Mouse (Mus musculus) frontal cortex, postnatal 10 days (tissue): ENCODE results near the gene Tor1aip1.
A peak's percentile ranks its signal among the peaks of the same experiment; 100 is the strongest.
"Not testable (repeated sequence)": the region's sequence is repeated elsewhere in the genome, so short reads cannot be mapped to it uniquely, and the experiment has no call there.

Source experiments
- DNase-seq, 2 experiments: peaks; one replicate each; pipeline ENCODE4 v3.0.0; 2022; ENCODE audit warnings: low spot score in 2 of 2, mixed read lengths in 1 of 2

The Tor1aip1 gene

DNA sequence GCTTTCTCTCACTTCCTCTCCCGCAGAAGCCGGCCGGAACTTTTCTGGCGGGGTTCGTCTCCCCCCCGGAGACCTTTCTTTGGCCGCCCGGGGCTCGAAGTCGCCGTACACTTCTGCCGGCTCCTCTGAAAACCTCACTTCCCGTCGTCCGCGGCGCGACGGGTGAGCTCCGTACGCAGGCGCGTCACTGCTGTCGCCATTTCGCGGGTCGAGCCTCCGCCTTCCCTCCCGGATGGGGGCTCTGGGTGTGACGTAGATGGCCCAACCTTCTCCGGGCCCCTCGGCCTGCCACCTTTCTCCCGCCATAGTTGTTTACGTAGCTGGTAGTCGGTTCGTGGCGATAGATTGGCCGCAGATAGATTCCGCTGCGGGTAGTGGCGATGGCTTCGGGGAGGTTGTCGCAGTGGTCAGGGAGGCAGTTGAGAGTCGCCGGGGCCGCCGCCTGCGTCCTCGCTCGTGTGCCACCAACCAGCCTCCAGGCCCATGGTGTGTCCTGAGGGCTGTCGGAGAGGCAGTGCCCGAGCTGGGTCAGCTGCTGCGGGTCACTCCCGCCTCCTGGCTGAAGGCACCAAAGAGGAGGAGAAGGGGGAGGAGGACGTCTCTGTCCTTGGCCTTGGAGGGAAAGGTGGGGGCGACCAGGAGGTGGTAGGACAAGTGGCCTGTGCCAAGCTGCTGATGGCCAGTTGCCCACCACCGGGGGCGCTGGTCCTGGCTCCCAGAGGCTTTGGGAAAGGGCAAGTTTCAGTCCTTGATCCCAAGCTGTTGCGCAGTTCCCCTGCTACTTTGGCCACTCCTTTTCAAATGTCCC lies at the start of gene Tor1aip1:
TSS of gene Tor1aip1 (minus strand) at position 551 of the 808 bp plus-strand sequence.
- DNase-seq: peak; percentile 96 to 98

DNA sequence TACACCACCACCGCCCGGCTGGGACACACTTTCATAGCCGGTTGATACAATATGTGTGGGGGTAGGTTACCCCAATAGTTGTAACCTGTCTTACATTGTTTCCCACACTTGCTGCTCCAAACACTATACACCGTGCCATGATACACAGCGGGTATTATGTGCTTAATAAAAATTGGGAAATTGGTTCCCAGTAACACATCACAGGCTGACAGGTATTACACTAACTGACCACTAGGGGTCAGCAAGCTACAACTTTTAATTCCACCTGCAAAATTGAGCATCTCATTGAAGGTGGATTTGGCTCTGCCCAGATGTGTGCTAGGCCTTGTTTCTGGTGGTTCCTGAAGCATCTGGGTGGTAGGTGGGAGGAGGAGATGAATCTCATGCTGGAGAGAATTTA lies 49.5 kb upstream of the Tor1aip1 start:
- peak in 1 of 2 experiments; percentile 28 for DNase-seq

DNA sequence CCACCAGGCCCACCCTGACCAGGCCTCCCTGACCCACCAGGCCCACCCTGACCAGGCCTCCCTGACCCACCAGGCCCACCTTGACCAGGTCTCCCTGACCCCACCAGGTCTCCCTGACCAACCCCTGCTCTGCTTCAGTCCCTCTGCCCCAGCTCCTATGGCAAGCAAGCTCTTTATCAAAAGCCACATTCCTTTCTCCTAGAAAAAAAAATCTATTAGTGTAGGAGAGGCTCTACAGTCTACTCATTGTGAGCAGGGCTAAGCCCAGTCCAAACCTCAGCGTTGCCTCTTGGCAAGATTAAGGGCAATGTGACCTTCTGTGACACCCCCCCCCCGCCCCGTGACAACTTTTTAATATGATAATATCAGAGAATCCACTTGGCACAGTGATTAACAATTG lies 48.3 kb upstream of the Tor1aip1 start:
- DNase-seq: no peak

DNA sequence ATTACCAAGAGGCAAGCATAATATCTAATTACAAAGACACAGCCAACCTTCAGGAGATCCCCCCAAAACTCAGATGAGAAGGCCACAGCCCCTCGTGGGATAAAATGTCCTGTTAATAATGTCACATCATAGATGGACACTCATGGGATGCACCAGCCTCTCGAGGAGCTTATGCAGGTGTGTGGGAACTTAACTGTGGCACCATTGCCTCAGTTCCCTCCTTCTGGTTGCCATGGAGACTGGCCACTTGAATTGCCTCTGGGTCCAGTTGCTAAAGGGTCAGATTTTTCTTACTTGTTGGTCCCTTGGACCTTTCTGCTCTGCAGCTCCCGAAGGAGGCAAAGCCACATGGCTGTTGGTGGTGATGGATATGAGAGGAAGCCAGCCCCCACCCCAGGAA lies 41.4 kb upstream of the Tor1aip1 start:
- DNase-seq: no peak

DNA sequence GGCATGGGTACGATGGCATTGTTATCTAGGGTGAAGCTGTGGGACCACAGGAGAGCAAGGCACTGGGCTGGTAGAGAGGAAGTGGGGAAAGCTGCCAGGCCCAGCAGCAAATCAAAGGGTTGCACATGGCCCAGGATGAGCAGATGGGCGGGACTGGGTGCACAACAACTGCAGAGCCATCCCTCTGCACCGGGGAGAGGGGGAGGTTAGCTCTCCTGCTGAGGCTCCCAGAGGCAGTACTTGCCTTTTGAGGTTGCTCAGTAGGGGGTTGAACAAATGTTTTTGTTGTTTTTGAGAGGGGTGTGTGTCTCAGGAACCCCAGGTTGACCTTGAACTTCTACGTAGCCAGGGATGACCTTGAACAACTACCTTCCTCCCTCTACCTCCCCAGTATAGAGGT lies 40.2 kb upstream of the Tor1aip1 start:
- no peak for DNase-seq

DNA sequence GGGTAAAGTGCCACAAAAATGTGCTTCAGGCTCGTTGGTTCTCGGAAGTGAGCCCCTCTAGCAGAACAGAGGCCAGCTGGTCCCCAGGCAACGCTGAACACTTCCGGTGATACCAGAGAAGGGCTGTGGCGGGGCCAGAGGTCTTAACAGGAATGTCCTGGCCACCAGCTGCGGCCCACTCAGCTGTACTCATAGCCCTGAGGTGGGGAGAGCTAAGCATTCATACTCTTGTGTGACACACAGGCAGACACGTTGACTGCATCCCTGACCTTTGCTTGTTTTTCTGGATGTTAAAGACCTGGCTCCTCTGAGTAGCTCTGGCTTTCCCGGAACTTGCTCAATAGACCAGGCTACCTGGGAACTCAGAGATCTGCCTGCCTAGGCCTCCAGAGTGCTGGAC lies 38.3 kb upstream of the Tor1aip1 start:
- no peak for DNase-seq

DNA sequence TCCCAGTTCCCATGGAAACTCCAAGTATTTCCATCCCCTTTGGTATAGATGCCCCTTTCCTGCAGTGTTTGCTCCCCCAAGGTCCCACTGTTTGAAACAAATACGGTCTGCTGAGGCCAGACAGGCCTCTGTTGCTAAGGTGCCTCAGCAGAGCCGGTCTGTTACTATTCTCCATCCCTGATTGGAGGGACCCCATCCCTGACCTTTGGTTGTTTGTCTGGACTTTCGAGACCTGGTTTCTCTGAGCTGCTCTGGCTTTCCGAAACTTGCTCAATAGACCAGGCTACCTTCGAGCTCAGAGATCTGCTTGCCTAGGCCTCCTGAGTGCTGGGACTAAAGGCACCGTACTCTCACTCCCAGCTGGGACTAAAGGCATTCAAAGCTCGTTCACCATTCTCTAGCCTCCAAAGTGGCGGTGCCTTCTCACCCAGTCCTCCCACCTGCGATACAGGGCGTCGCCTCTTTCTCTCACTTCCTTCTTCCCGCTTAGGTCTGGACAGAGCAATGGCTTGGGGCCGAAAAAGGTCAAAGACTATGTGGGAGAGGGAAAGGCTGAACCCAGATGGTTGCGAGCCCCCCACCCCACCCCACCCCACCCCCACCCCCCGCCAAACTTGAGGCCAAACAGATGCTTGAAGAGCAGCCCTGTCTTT lies 37.0 kb upstream of the Tor1aip1 start:
- no peak for DNase-seq

DNA sequence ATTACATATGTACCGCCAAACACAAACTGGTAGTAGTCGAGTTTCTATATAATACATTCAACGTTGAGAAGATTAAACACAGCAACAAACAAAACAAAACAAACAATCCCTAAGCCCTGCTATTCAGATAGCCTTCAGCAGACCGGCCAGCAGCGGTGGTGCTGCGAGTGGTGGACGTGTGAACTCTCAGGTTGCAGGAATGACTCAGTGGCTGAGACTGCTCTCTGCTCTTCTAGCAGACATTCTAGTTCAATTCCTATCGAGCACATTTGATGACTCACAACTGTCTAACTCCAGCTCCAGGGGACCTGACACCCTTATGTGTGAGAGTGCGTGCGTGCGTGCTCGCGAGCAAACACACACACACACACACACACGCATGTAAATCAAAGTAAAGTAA lies 33.8 kb upstream of the Tor1aip1 start:
- DNase-seq: no peak

DNA sequence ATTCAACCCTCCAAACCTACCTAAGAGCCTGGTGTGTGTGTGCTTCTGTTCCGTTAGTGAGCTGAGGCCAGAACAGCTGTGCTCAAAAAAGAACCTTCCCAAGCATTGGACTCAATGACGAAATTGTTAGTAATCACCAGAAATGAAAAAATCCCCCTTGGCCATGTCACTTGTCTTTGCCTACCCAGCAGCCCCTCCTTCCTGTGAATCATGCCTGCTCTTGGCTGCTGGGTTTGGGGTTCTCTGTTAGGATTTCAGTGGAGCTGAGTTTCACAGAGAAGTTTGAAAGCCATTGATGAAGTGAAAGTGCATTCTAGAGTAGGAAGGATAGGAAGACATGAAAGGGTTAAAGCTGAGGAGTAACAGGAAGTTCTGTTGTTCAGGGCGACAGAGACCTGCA lies 29.9 kb upstream of the Tor1aip1 start:
- DNase-seq: no peak

DNA sequence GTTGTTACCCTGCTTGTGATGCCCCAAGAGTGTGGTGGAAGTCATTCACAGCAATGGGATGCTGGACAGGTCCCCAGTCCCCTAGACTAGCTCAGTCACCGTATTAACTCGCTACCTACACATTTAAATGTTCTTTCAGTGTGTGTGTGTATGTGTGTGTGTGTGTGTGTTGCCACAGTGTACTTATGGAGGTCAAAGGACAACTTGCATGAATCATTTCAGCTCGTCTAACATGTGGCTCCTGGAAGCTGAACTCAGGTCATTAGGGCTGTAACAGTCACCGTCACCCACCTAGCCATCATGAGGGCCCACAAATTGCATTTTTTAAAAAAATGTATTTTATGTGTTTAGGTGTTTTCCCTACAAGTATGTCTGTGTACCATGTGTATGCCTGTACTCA lies 25.9 kb upstream of the Tor1aip1 start:
- no peak for DNase-seq

DNA sequence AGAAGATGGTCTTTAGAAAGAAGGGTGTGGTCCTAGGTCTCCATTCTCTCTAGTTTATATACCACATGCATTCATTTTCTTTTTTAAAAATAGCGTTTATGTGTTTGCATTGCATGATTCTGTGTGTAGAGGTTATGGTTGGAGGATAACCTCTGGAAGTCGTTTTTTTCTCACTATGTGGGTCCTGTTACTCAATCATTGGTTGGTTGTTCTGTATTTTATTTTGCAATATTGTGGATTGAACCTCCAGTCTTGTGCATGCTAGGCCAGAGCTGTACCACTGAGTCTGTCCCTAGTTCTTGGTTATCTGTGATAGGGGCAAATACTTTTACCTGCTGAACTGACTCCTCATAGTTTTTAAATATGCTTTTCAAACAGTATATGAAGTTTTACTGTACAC lies 21.9 kb upstream of the Tor1aip1 start:
- DNase-seq: no peak

DNA sequence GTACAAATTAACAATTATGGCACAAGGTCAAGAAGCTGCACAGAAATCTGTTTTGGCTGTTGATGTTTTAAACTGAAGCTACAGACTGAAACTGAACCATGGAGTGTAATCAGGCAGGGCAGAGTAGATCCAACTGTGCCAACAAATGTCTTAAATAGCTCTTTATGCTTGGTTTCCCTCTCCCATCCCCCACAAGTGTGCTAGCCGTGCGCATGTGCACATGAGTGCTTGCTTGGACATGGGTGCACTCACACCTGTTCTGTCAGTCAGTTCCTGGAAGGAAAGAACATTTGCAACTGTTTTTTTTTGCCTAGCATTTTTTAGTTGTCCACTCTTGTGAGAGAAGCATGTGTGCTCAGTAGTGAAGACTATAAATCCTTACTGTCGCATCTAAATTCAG lies 10.4 kb upstream of the Tor1aip1 start:
- no peak for DNase-seq

DNA sequence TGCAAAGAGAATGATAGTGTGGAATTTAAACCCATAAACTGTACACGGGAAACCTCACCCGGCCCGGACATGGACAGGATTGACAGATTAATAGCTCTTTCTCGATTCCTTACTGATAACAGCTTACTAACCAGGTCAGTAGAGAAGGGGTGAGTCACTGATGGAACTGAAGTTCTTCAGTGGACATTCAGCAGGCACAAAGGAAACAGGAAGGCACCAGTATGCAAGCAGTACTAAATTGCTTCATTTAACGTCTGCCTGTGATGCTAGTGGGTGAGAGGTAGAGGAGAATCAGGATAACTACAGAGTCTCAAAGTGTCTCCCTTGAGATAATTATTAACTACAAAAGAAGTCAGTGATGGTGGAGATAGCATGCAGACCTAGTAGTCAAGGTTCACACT lies 7.9 kb upstream of the Tor1aip1 start:
- no peak for DNase-seq

DNA sequence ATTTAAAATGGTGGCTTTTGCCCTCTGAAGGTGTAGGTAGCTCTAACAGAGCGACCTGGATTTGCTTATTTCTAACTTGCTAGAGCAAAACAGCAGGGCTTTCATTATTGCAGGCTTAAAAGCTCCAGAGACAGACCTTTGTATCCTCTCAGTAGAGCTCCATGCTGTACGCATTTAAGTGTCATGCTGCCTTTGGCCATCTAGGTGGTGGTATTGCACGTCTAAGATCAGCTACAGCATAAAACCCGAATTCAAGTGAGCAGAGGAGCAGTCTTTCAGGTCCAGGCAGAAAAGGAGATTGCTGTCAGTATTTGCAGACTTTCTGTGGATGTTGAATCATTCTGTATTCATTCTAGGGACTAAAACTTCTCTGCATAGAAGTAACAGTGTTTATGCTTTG lies 6.7 kb upstream of the Tor1aip1 start:
- DNase-seq: peak; percentile 27

DNA sequence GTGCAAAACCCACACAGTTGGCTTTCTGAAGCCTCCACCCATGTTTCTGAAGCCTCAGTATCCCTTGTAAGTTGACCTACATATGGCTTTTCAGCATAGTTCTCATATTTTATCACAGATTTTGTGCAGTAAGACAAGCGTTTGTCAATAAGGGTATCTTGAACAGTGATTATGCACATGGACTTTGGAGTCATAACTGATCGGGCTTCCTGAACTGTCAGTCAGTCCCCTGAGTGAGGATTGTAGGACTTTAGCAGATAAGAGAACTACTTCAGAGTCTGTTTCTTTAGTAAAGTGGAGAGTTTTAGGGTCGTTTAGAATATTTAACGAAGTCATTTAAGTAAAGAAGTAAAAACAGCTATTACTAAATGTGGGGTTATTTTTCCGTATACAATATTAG lies 6.2 kb upstream of the Tor1aip1 start:
- no peak for DNase-seq

DNA sequence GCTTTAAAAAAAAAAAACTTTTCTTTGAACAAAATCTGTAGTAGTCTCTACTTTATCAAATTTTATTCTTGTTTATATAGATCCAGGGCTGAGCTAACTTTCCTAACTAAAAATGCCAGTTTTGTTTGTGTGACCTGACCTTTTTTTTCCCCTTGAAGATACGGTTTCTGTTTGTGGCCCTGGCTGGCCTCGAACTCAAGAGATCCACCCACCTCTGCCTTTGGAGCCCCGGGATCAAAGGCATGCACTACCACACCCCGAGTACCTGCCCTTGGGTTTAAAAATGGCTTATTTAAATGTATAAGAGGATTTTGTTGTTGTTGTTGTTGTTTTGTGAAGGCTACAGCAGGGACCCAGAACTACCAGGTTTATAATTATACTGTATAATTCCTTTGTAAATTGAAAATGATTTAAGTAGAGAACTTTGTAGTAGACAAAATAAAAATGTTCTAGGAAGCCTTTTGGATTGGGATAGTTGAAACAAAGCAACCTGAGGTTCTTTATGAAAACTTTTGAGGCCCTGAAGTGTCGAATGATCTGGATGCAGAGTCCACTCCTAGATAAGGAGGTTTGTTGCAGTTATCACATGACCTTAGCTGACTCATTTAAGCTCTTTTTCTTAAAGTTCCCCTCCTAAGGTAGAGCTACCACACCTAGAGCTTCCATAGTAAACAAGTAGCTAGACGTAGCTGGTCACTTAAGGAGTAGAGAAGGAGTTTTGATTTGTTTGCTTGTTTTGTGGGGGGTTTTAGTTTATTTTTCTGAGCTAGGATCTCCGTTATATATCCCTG lies 5.4 kb upstream of the Tor1aip1 start:
- DNase-seq: no peak

DNA sequence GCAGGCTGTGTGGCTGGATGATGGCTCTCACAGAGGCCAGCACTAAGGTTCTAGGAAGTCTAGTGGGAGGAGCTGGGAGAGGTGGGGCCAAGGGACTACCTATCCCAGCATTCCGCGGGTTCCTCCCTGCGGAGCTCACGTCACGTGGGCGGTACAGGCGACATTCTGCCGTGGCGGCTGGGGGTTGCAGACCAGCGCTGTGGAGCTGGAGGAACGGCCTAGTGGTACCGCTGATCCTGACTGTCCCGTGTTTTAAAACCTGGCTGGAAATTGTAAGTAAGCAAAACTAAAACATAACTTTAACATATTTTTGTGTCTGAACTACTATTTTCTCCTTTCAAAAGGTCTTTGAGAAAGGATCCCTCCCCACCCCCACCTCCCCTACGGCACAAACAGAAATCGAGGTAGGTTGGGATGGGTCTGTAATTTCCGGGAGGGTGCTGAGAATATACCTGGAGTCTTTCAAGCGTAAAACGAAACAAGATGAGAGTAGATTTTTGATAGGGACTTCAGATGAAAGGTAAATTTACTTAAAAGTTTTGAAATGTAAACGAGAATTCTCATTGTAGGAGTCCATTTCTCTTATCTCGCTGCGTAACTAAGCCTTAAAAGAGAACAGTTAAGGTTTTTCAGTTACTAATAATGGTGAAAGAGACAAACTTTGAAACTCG lies 4.6 kb upstream of the Tor1aip1 start:
- peak; percentile 77 to 89 for DNase-seq

DNA sequence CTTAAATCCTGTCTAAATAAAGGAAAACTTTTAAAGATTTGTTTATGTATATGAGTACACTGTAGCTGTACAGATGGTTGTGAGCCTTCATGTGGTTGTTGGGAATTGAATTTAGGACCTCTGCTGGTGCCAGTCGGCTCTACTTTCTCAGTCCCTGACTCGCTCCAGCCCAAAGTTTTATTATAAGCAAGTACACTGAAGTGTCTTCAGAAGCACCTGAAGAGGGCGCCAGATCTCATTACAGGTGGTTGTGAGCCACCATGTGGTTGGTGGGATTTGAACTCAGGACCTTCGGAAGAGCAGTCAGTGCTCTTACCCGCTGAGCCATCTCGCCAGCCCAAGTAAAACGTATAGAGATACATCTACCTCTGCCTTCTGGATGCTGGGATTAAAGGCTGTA lies 3.7 kb upstream of the Tor1aip1 start:
- not testable (repeated sequence) for DNase-seq

DNA sequence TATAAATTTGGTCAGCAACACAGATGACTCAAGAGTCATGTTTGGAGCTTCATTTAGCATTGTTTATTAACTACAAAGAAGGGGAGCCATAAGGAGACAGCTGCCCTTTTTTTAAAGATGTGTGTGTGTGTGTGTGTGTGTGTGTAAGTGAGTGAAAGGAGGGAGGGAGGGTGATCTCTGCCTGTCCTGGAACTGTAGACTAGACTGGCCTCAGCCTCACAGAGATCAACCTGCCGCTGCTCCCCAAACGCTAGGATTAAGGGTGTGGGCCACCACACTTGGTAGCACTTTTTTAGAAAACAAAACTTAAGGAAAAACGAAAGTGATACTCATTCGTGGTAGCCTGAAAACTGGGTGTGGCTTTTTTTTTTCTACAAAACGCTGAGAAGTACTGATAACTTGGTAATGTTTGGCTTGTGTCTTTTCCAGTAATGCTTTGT lies 884 bp upstream of the Tor1aip1 start:
- no peak for DNase-seq

DNA sequence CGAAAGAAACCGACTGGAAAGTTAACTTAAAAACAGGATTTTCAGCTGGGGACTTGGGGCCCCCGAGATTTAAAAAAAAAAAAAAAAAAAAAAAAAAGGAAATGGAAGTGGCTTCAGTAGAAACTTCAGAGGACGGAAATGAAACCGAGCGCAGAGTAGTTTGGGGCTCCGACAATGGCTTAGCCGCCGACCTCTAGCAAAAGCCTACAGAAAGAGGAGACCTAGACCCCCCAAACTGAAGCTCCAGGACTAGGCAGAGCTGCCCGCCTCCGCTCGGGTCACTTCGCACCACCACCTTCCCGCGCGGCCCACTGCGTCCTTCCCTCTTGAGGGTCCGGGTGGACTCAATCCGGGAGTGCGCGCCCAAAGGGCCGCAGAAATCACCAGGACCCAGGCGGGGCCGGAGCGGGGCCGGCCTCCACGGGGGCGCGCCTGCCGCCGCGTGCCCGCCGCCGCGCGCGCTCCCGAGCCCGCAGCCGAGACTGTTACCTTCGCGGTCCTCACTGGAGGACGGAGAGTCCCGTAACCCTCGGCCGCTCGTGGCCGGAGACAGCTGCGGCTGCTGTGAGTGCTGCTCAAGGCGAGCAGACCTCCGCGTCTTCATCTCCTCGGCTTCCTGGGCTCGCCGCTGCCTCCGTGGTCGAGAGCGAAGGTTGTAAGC lies 881 bp downstream of the Tor1aip1 start, which contains the start of gene Tor1aip2:
TSS of gene Tor1aip2 (plus strand) at position 135 of the 661 bp plus-strand sequence.
- no peak for DNase-seq

DNA sequence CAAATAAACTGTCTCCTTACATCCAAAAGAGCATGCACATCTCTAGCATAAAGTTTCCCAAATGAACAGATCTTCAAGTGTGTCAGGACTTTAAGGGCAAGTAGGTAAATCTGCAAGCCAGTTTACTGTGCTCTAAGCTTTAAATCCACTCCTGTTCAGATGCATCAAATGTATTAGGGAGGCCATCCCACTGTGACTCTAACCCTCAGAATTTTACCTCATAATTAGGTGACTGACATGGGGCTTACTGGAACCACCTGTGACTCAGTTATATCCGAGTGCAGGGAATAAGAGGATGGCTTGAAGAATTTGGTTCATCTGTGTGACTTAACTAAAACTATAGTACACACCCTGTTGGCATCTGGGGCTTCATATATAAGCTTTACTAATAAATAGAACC lies 1.6 kb downstream of the Tor1aip1 start:
- DNase-seq: no peak
